Mouse (Mus musculus): ENCODE data around the gene Tent5a.

The Tent5a gene

GRCm38 (mm10) chr9:85312473-85312872 lies 14.7 kb downstream of the Tent5a start, which contains the start of gene Gm11114:
Gene Gm11114 (plus strand): TSS chr9:85312773.
- no peak for DNase-seq

GRCm38 (mm10) chr9:85303378-85303777 lies 23.8 kb downstream of the Tent5a start:
- DNase-seq = no peak

- DNase-seq = no peak
Measured at GRCm38 (mm10) chr9:85302849-85303248, 24.3 kb downstream of the Tent5a start.

- DNase-seq = no peak
Measured at GRCm38 (mm10) chr9:85274114-85274513, 53.0 kb downstream of the Tent5a start.
